Mouse (Mus musculus) cerebellum, adult 2 months (tissue): ENCODE data around the gene Creb3. TPM values are rescaled to one million over a fixed set of nuclear protein-coding genes. Genes with fewer than 3 reads are reported as not detected.

Experiments used
- DNase-seq, 2 experiments: peaks; one replicate each; pipeline ENCODE4 v3.0.0; 2021
- H3K27ac ChIP-seq: fragments of 200-500 bp; 2 replicates; pipeline ENCODE4 v1.5.1; 2012; ENCODE audit warnings: low read length, control low read depth, inconsistent platforms; ENCODE audit not compliant: insufficient read depth
- H3K27me3 ChIP-seq: fragments of 200-500 bp; 2 replicates; pipeline ENCODE4 v1.6.1; 2012; ENCODE audit warnings: inconsistent platforms, mild to moderate bottlenecking, low read length, moderate library complexity; ENCODE audit not compliant: control insufficient read depth, insufficient read depth
- H3K4me1 ChIP-seq: fragments of 200-500 bp; 2 replicates; pipeline ENCODE4 v1.6.1; 2011; ENCODE audit warnings: low read length; ENCODE audit not compliant: control insufficient read depth, insufficient read depth
- H3K4me3 ChIP-seq: fragments of 200-500 bp; replicated peaks from 2 replicates; pipeline ENCODE3; 2011; ENCODE audit warnings: mild to moderate bottlenecking, low read depth, low read length, control low read depth; ENCODE audit not compliant: insufficient read depth
- CTCF ChIP-seq: fragments of 200-500 bp; IDR thresholded peaks from 2 replicates; pipeline ENCODE4 v1.5.1; 2011; ENCODE audit warnings: low read depth, mild to moderate bottlenecking, control low read depth, low read length, moderate library complexity, borderline replicate concordance; ENCODE audit not compliant: insufficient read depth
- POLR2A ChIP-seq: fragments of 200-500 bp; IDR thresholded peaks from 2 replicates; pipeline ENCODE4 v1.6.1; 2011; ENCODE audit warnings: low read length, control low read depth, borderline replicate concordance; ENCODE audit not compliant: insufficient read depth
- WGBS: fragments of 180-500 bp; shearing (Covaris S2); methylation state at CpG from one replicate; pipeline ENCODE4 v1.1.7; 2018; 5-methylcytosine and 5-hydroxymethylcytosine counted together
- polyA plus RNA-seq: library from polyadenylated mRNA; depleted of rRNA; stranded (reverse); fragments of >200 nt; gene quantifications from 2 replicates; pipeline ENCODE4 v1.2.3, GENCODE M21; 2012

Gene Creb3
- polyA plus RNA-seq, 1 experiment = 71.2 TPM

DNA sequence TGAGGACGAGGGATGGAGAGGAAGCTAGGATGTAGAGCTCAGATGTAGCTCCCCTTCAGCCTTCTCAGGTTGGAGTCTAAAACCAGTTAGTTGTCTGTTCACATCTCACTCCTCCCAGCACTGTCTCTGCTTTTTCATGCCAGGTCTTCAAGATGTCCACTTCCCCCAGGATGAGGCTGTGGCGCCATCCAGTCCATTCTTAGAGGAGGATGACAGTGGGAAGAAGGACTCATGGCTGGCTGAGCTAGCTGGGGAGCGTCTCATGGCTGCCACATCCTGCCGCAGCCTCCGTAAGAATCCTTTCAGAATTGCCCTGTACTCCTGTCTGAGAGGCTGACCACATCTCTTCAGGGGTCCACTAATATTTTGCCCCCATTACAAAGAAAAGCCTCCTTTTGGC, 18.6 kb downstream of the Creb3 start:
- DNase-seq = no peak
- no peaks in the 10 kb centered on the region for H3K27me3 ChIP-seq
- H3K4me1 ChIP-seq = peaks cover 3% of the 10 kb centered on the region
- H3K4me3 ChIP-seq = no peak overlapping the region
- no peak for TF ChIP-seq CTCF
- no peak for TF ChIP-seq POLR2A
- 94% methylated on average over 5 of the region's 5 CpGs for WGBS
- H3K27ac ChIP-seq = no peak overlapping the region

DNA sequence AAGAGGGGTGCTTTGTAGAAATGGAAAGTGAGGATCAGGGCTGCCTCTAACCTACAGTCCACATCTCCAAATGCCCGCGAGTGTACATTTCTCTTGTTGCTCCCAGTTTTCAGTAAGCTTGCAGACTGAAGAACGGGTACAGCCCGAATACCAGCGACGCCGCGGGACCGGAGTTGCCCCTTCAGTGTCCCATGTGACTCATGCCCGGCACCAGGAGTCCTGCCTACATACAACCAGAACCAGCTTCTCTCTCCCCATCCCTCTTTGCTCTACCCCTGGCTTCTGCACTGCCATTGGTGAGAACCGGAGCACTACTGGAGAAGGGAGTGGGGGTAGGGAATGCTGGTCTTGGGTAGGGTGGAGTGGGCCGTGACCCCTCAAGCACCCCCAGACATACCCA, 19.2 kb downstream of the Creb3 start:
- no peak for DNase-seq
- no peak overlapping the region for H3K27ac ChIP-seq
- 94% methylated on average over 12 of the region's 12 CpGs for WGBS
- H3K27me3 ChIP-seq = no peaks in the 10 kb centered on the region
- no peak overlapping the region for H3K4me3 ChIP-seq
- peaks cover 3% of the 10 kb centered on the region for H3K4me1 ChIP-seq
- TF ChIP-seq POLR2A = no peak

DNA sequence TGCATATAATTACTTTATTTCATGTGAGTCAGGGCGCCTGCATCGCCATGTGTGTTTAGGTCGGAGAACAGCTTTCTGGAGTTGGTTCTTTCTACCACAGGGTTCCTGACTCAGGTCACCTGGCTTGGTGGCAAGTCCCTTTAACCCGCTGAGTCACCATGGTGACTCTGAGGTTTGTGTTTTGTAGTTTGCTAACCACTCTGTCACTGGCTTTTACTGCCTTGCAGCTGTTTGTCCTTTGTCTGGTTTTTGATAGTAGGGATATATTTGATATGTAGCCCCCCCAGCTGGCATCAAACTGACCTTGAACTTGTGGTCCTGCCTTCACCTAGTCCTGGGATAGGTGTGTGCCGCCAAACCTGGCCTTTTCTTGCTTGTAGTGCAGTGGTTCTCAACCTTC, 20.1 kb downstream of the Creb3 start:
- 90% methylated on average over 5 of the region's 5 CpGs for WGBS
- Histone ChIP-seq H3K4me3 (no peak overlapping the region), H3K27me3 (no peaks in the 10 kb centered on the region), H3K4me1 (no peaks in the 10 kb centered on the region; the same call in 1 of the 2 replicates), H3K27ac (no peak overlapping the region)
- TF ChIP-seq CTCF (no peak), POLR2A (no peak)
- DNase-seq = no peak

DNA sequence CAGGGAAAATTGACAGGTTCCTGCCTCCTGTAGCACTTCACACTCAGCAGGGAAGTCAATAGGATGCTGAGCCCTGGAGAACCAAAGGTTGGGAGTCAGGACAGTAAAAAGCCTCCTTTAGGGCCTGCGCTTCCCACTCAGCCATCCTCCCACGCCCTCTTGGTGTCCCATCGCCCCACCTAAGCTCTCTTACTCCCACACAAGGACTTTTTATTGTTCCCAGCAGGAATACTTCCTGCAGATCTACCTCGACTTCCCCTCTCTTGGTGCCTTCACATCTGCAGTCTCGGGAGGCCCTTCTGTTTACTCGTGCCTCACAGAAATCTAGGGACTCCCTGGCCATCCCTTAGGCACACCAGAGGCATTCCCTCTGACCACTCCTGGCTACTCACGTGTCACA, 21.3 kb downstream of the Creb3 start:
- no peaks in the 10 kb centered on the region for H3K27me3 ChIP-seq
- no peak for DNase-seq
- no peak overlapping the region for H3K4me3 ChIP-seq
- H3K27ac ChIP-seq = no peak overlapping the region
- TF ChIP-seq POLR2A (no peak), CTCF (no peak)
- 80% methylated on average over 7 of the region's 7 CpGs for WGBS
- no peaks in the 10 kb centered on the region for H3K4me1 ChIP-seq

DNA sequence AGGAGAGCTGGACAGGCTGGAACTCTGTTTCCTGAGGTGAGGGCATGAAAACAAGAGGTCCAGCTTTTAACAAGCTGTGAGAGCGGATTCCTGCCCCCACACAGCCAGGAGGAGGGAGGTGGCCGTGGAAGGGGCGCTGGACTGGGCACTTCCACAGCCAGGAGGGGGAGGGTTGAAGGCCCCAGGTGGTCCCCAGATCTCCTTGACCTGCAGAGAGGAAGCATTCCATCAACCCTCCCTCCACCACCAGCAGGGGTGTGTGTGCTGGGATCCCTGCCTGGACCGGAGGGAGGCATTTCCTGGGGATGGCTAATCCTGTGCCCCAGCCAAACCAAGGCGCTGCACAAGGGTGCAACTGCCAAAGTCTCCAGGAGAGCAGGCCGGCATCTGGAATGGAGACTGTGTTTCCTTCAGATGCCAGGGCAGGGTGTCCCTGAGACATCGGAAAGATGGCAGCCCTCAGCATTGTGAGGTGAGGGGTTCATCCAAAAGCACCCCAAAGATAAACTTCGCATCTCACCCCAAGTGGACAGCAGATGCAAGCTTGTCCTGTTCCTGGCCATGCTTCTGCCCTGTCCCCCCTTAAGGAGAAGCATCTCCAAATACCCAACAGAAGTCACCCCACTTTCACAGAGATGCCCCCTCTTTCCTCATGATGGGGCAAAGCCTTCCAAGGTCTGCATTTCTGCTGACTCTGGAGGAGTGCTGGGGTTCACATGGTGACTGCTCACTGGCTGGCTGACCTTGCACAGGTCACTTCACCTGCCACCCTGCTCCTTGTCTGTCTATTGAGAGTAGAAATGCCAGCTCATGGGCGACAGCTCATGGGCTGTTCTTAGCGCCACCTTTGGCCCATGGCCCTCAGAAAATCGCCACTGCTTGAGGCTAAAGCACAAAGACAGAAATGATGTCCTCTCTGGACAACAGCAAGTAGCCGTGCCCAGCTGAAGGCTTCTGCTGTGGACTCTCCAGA, 22.6 kb downstream of the Creb3 start, which contains the start of gene Msmp:
Msmp (minus strand) TSS at position 51 of the 973 bp plus-strand sequence.
- no peak for DNase-seq
- Histone ChIP-seq H3K4me3 (no peak within 1 kb of the TSS), H3K27me3 (no peaks in the 10 kb centered on the region), H3K4me1 (no peaks in the 10 kb centered on the region), H3K27ac (no peak within 1 kb of the TSS)
- TF ChIP-seq POLR2A (no peak), CTCF (no peak)
- WGBS = 53% methylated on average over 12 of the region's 12 CpGs

DNA sequence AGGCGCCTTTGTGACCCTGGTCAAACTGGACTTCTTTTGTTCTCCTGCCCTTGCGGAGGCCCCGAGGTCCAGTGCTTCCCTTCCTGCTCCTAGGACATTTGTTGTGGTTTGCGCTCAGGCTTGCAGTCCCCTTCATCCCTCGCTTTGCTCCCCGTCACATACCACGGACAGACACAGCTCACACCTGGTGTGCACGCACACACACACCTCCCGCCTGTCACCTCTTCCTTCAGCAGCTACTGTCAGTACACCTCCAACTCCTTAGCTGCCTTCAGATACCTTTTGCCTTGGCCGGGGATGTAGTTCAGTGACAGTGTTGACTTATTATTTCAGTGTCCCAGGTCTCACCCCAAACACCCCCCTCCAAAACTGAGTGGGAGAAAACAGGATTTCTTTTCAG, 23.6 kb downstream of the Creb3 start:
- H3K27me3 ChIP-seq = no peaks in the 10 kb centered on the region
- WGBS = 48% methylated on average over 10 of the region's 10 CpGs
- no peak for DNase-seq
- no peak for TF ChIP-seq POLR2A
- no peak for TF ChIP-seq CTCF
- H3K4me3 ChIP-seq = no peak overlapping the region
- no peak overlapping the region for H3K27ac ChIP-seq
- H3K4me1 ChIP-seq = no peaks in the 10 kb centered on the region

DNA sequence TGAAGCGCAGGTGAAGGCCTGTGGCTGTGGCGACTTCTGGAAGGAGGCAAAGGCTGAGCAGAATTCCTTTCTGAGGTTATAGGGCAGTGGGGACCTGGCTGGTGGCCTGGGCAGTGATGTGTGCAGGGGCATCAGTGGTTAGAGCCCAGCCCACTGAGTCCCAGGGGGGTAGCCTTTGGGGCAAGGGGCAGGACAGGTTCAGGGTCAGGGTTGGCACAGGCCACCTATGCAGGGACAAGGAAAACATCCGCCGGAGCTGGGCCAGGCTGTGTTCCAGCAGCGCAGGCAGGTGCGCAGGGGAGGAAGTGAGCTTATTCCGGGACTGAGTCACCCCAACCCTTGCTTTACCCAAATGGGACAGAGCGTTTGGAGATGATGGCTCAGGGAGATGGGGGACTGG, 24.3 kb downstream of the Creb3 start:
- Histone ChIP-seq H3K4me1 (no peaks in the 10 kb centered on the region), H3K27ac (no peak overlapping the region), H3K4me3 (no peak overlapping the region), H3K27me3 (no peaks in the 10 kb centered on the region)
- peak in 1 of 2 experiments; percentile 11 for DNase-seq
- TF ChIP-seq CTCF (no peak), POLR2A (no peak)
- WGBS = 64% methylated on average over 8 of the region's 8 CpGs

DNA sequence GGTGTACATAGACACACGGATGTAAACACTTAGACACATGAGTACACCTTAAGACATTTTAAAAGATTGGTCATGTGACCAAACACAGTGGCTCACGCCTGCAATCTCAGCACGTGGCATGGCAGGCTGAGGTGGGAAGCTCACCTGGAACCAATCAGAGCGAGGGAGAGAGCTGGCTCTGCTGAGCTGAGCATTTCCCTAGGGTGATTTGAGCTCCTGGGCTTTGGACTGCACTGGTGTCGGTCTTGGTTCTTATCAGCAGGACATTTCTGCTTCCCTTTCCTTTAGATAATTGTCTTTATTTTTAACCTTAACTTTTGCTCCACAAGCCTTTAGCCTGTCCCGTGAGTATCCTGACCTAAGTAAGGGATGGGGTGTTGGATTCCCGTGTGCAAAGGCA, 25.5 kb downstream of the Creb3 start:
- Histone ChIP-seq H3K27ac (no peak overlapping the region), H3K4me1 (no peaks in the 10 kb centered on the region), H3K4me3 (no peak overlapping the region), H3K27me3 (no peaks in the 10 kb centered on the region)
- DNase-seq = no peak
- TF ChIP-seq CTCF (no peak), POLR2A (no peak)
- WGBS = 58% methylated on average over 7 of the region's 7 CpGs
